Mouse (Mus musculus): ENCODE measurements around the gene Oas1a. TPM values are rescaled to one million over a fixed set of nuclear protein-coding genes. Genes with fewer than 3 reads are reported as not detected.
"Not testable (repeated sequence)": the region's sequence is repeated elsewhere in the genome, so short reads cannot be mapped to it uniquely, and the experiment has no call there.

Oas1a gene
- polyA plus RNA-seq, 1 experiment from 2014 or later = 2.7 TPM

DNA sequence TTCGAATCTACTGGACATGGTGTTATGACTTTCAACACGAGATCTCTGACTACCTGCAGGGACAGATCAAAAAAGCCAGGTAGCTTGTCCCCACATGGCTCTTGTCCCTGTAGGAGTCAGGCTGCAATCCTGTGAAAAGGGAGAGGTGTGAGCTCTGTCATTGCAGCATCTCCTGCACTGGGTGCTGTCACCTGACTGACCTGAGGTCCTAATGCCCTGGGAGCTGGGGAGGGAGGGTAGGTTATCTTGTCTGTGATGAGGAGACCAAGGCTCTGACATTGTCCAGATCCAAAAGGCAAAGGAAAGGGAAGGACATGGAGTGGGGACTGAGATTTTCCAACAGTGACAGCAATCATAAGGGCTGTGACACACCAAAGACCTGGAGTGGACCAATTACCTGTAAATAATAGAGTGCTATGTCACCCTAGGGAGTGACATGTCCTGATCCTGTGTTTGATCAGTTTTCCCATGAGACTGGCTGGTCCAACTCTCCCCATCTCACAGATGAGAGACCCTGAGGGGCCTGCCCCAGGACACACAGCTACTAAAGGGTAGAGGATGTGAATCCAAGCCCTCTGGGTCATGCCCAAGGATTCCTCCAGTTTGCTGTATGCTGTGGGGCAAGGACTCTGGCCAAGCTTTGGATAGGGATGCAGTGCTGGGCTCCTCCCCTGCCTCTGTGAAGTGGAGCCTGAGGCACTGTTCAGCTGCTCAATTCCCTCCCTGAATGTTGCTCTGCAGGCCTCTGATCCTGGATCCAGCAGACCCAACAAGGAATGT lies 12.0 kb upstream of the Oas1a start:
- H3K4me3 ChIP-seq (replicated peaks); H3K4me2 ChIP-seq (replicated peaks); H3K36me3 ChIP-seq; H3K27me3 ChIP-seq; H3K9me3 ChIP-seq (replicated peaks); H3K9ac ChIP-seq; ATAC-seq (ENCODE audit: insufficient number of reproducible peaks, low FRiP score, low TSS enrichment, low read depth); H3K27ac ChIP-seq (replicated peaks); H3K4me1 ChIP-seq: not testable (repeated sequence)
- 67% methylated on average over 2 of the region's 2 CpGs for WGBS

DNA sequence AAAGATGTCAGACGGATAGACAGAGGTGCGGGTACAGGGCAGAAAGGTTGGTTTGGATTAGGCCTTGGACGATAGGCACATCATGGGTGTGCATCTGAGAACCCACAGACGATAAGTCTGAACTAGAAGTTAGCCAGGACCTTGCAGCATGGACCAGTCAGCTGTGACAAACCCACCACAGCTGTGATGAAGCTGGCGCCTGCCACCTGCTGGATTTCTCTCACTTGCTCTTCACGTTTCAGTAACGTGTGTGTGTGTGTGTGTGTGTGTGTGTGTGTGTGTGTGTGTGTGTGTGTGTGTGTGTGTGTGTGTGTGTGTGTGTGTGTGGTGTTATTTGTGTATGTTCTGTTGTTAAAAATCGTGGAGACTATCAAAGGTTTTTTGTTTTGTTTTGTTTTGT lies 6.9 kb upstream of the Oas1a start, which contains the start of gene Oas1d:
Oas1d (plus strand) TSS at position 333 of the 400 bp plus-strand sequence.
- not testable (repeated sequence) for H3K9ac ChIP-seq; H3K27ac ChIP-seq (replicated peaks); H3K4me1 ChIP-seq; H3K4me3 ChIP-seq (replicated peaks); H3K27me3 ChIP-seq; H3K4me2 ChIP-seq (replicated peaks); ATAC-seq (ENCODE audit: insufficient number of reproducible peaks, low FRiP score, low TSS enrichment, low read depth); H3K9me3 ChIP-seq (replicated peaks); H3K36me3 ChIP-seq
- 42% methylated on average over 8 of the region's 8 CpGs for WGBS

DNA sequence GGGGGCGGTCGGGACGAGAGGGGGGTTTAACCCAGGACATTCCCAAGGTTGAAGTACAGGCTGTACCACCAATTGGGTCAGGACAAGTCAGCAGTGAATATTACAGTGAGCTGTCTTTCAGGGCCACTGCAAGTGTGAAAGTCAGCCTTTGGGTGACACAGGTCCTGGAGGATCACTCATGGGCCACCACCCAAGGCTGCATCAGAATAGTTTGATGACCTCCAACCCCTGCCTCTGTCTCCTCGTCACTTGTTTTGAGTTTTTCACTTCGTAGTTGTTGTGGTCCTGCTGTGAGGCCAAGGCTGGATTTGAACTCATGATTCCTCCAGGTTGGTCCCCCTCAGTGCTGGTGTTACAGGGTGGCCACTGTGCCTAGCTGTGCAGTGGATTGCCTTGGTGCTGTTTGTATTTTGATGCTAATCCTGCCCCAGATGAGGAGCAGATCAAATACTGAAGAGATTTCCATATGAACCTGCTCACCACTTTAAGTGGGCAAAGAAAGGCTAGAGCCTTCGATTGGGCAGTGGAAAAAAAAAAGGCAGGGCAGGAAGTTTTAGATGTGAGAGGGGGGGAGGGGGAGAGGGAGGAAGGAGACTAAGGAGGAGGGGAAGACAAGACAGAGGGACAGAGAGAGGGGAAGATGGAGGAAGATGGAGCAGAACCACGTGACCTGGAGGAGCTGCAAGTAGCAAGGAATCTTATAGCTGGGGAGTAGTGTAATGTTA lies 1.0 kb upstream of the Oas1a start:
- Histone ChIP-seq H3K27ac (replicated peaks) (no peak overlapping the region), H3K4me1 (no peaks in the 10 kb centered on the region), H3K36me3 (no peaks in the 10 kb centered on the region), H3K27me3 (no peaks in the 10 kb centered on the region), H3K9me3 (replicated peaks) (no peaks in the 10 kb centered on the region), H3K4me2 (replicated peaks) (no peak overlapping the region), H3K9ac (no peak overlapping the region), H3K4me3 (replicated peaks) (no peak overlapping the region)
- WGBS = 47% methylated on average over 7 of the region's 7 CpGs
- ATAC-seq (ENCODE audit: insufficient number of reproducible peaks, low FRiP score, low TSS enrichment, low read depth) = no peak

DNA sequence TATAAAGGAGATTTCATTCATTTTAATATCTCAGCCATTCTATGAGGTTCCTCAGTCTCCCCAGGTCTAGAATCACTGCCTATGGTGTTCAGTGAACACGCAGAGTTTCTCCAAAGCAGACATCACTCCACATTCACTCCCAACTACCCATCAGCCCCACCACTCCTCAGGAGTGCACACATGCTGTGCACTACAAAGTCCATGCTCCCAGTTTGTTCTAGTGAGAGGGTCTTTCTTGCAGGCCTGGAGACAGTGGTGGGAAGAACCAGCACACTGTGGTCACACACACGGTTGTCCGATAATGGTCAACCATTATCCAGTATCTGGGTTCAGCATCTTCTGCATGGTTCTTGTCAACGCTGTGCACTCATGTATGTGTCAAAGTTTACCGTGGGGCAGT lies 5.3 kb downstream of the Oas1a start:
- H3K9me3 ChIP-seq (replicated peaks) = no peaks in the 10 kb centered on the region
- H3K27me3 ChIP-seq = no peaks in the 10 kb centered on the region
- no peak overlapping the region for H3K9ac ChIP-seq
- no peak for ATAC-seq (ENCODE audit: insufficient number of reproducible peaks, low FRiP score, low TSS enrichment, low read depth)
- no peak overlapping the region for H3K4me3 ChIP-seq (replicated peaks)
- 93% methylated on average over 5 of the region's 5 CpGs for WGBS
- no peaks in the 10 kb centered on the region for H3K4me1 ChIP-seq
- H3K4me2 ChIP-seq (replicated peaks) = no peak overlapping the region
- no peak overlapping the region for H3K27ac ChIP-seq (replicated peaks)
- no peaks in the 10 kb centered on the region for H3K36me3 ChIP-seq

DNA sequence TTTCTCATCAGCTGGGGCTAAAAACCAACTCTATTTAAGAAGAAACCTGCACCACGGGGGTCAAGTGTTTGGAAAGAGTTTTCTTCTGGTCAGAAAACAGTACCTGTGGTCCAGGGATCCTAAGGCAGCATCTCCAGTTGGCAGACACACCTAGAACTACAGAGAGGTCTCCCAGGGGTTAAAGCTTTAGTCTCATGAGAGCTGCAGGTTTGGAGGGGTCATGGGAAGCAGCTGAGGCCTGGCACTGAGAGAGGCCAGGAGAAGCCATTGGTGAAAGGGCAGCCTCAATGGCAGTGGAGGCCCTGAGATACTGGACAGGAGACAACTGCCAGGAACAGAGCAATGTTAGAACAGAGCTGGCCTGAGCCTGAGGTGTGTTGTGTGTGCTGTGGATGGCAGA lies 6.7 kb downstream of the Oas1a start:
- no peaks in the 10 kb centered on the region for H3K4me1 ChIP-seq
- H3K4me3 ChIP-seq (replicated peaks) = no peak overlapping the region
- no peaks in the 10 kb centered on the region for H3K27me3 ChIP-seq
- H3K9ac ChIP-seq = no peak overlapping the region
- H3K4me2 ChIP-seq (replicated peaks) = no peak overlapping the region
- no peak overlapping the region for H3K27ac ChIP-seq (replicated peaks)
- ATAC-seq (ENCODE audit: insufficient number of reproducible peaks, low FRiP score, low TSS enrichment, low read depth) = no peak
- WGBS = 67% methylated on average over 1 of the region's 1 CpGs
- no peaks in the 10 kb centered on the region for H3K36me3 ChIP-seq
- no peaks in the 10 kb centered on the region for H3K9me3 ChIP-seq (replicated peaks)

DNA sequence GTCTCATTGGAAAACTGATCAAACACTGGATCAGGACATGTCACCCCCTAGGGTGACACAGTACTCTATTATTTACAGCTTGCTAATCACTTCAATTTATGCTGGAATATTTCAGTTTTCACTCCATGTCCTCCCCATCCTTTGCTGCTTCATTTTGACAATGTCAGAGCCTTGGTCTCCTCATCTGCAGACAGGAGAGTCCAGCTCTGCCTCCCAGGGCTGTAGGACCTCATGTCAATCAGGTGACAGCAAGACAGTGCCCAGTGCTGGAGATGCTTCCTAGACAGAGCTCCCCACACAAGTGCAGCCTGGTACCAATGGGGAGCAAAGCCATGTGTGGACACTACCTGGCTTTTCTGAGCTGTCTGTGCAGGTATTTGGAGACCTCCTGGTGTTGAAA lies 8.6 kb downstream of the Oas1a start:
- ATAC-seq (ENCODE audit: insufficient number of reproducible peaks, low FRiP score, low TSS enrichment, low read depth) = no peak
- Histone ChIP-seq H3K9me3 (replicated peaks) (no peaks in the 10 kb centered on the region), H3K4me1 (no peaks in the 10 kb centered on the region), H3K9ac (no peak overlapping the region), H3K36me3 (no peaks in the 10 kb centered on the region), H3K4me2 (replicated peaks) (no peak overlapping the region), H3K4me3 (replicated peaks) (no peak overlapping the region), H3K27ac (replicated peaks) (no peak overlapping the region), H3K27me3 (no peaks in the 10 kb centered on the region)

DNA sequence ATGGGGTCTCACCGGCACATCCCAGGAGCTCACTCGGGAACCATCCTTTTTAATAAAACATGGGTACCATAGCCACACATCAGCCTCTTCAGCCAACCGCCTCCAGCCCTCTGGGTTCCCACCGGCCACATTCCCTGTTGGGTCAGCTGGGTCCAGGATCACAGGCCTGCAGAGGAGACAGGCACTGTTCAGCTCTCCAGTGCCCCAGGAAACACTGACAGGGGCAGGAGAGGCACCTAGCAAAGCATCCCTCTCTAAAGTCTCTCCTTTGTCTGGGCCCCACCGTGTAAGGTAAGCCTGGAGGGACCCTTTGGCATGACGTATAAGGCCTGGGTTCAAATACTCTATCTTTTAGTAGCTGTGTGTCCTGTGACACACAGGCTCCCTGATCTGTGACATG lies 9.0 kb downstream of the Oas1a start:
- no peak overlapping the region for H3K27ac ChIP-seq (replicated peaks)
- H3K9ac ChIP-seq = no peak overlapping the region
- WGBS = 88% methylated on average over 6 of the region's 6 CpGs
- no peaks in the 10 kb centered on the region for H3K4me1 ChIP-seq
- H3K27me3 ChIP-seq = no peaks in the 10 kb centered on the region
- no peaks in the 10 kb centered on the region for H3K36me3 ChIP-seq
- ATAC-seq (ENCODE audit: insufficient number of reproducible peaks, low FRiP score, low TSS enrichment, low read depth) = no peak
- H3K4me2 ChIP-seq (replicated peaks) = no peak overlapping the region
- H3K4me3 ChIP-seq (replicated peaks) = no peak overlapping the region
- H3K9me3 ChIP-seq (replicated peaks) = no peaks in the 10 kb centered on the region

DNA sequence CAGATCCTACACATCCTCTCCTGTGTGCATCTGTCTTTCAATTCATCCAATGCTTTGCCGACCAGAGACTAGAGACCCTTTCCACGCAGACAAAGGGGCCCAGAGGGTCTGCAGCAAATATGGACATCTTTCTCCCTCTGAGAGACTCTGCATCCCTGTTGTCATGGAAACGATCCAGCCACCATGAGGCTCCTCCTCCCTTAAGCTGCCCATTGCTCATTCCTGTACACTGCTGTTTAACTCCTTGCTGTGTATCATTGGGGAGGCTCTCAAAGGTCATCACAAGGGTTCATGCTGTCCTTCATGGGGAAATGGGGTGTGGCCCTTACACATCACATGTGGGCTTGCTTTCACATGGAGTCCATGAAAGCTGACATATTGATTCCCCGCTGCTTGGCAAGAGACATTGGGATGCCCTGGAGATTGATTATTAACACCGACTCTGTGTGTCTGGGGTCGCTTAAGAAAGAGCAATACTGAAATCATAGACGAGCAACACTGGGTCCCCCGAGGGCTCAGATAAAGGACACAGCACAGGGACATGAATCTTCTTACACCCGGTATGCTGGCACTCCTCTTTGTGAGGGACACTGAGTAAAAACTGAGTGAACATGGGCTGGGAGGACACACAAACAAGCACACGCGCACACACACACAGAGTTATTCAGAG lies 12.0 kb downstream of the Oas1a start:
- ATAC-seq (ENCODE audit: insufficient number of reproducible peaks, low FRiP score, low TSS enrichment, low read depth) = no peak
- no peak overlapping the region for H3K4me3 ChIP-seq (replicated peaks)
- H3K4me1 ChIP-seq = no peaks in the 10 kb centered on the region
- no peaks in the 10 kb centered on the region for H3K36me3 ChIP-seq
- H3K27me3 ChIP-seq = no peaks in the 10 kb centered on the region
- WGBS = 85% methylated on average over 11 of the region's 11 CpGs
- no peaks in the 10 kb centered on the region for H3K9me3 ChIP-seq (replicated peaks)
- no peak overlapping the region for H3K4me2 ChIP-seq (replicated peaks)
- H3K9ac ChIP-seq = no peak overlapping the region
- H3K27ac ChIP-seq (replicated peaks) = no peak overlapping the region

DNA sequence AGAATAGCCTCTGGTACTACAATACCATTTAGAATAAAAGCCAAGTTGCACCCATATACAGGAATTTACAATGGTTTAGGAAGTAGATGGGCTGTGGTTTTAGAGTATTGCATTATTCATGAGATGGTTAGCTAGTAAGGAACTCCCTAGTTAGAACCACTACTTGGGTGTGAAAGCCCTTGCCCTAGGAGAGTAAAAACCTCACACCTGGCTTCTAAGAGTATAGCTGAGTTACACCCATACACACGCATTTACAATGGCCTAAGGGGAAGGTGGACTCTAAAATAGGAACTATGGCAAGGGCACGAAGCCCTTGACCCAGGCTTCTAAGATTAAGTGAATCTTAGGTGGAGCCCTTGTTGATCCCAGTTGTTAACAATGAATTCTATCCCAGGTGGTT lies 12.6 kb downstream of the Oas1a start:
- not testable (repeated sequence) for H3K36me3 ChIP-seq; H3K4me1 ChIP-seq; H3K27ac ChIP-seq (replicated peaks); H3K9me3 ChIP-seq (replicated peaks); H3K4me2 ChIP-seq (replicated peaks); H3K9ac ChIP-seq; H3K4me3 ChIP-seq (replicated peaks); ATAC-seq (ENCODE audit: insufficient number of reproducible peaks, low FRiP score, low TSS enrichment, low read depth); H3K27me3 ChIP-seq
- WGBS = 70% methylated on average over 2 of the region's 2 CpGs

DNA sequence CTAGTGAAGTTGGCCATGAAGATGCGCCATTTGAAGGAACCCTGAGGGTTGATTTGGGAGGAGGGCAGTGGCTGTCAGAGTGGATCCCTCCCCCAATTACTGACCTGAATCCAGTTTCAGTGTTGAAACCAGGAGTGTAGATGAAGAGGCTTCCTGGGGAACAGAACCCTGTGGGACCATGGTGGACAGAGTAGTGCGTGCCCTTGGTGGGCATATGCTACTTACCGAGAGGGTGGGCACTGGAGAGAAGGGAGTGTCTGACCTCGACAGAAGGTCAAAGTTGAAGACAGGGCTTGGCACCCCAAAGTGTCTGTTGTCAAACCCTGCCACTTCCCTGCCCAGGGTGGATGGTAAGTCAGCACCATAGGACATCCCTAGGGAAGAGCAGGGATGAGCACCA lies 13.5 kb downstream of the Oas1a start:
- not testable (repeated sequence) for H3K36me3 ChIP-seq; H3K9me3 ChIP-seq (replicated peaks); H3K27me3 ChIP-seq; H3K4me3 ChIP-seq (replicated peaks); H3K27ac ChIP-seq (replicated peaks); H3K4me2 ChIP-seq (replicated peaks); H3K4me1 ChIP-seq; H3K9ac ChIP-seq; ATAC-seq (ENCODE audit: insufficient number of reproducible peaks, low FRiP score, low TSS enrichment, low read depth)
- WGBS = 91% methylated on average over 4 of the region's 4 CpGs

DNA sequence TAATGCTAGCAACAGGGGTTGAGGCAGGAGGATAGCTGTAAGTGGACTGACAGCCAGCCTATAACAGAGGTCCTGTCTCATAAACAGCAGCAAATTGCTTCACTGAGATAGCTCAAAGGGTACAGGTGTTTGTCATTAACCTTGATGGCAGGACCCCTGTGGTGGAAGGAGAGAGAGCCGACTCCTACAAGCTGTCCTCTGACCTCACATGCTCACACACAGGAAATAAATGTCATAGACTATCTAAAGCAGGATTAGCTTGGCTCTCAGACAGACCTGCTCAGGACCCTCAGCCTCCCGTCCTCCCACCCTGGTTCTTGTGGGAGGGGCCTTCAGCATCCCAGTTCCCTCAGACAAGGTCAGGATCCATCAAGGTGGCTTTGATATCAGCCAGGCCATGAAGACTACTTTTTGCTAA lies 15.1 kb downstream of the Oas1a start:
- Histone ChIP-seq H3K27me3 (no peaks in the 10 kb centered on the region), H3K4me3 (replicated peaks) (no peak overlapping the region), H3K9ac (no peak overlapping the region), H3K9me3 (replicated peaks) (no peaks in the 10 kb centered on the region), H3K27ac (replicated peaks) (no peak overlapping the region), H3K4me2 (replicated peaks) (no peak overlapping the region), H3K4me1 (no peaks in the 10 kb centered on the region), H3K36me3 (no peaks in the 10 kb centered on the region)
- ATAC-seq (ENCODE audit: insufficient number of reproducible peaks, low FRiP score, low TSS enrichment, low read depth) = no peak
- WGBS = 29% methylated on average over 2 of the region's 2 CpGs

All from embryonic facial prominence, embryonic 15.5 days (tissue).